Mouse (Mus musculus): ENCODE results near the gene Cox5a. TPM values are rescaled to one million over a fixed set of nuclear protein-coding genes. Genes with fewer than 3 reads are reported as not detected.

The Cox5a gene
- polyA plus RNA-seq, 1 experiment from 2014 or later, result 1,314 TPM

DNA sequence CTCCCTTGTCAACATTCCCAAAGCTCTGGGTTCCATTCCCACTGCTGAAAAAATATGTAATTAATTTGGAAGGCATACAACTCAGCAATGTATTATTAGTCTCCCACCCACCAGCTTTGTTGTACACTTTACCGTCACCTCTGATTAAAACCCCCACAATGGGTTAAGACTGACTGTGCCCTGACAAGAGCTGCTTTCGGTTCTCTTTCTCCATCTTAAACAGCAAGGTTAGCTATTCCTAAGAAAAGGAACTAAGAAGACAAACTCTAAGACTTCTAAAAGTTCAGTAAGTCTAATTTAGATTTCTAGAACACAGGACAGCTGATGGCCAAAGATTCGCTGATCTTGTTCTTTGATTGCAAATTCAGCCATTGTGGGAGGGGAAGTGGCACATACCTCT lies 36.1 kb downstream of the Cox5a start:
- TF ChIP-seq CTCF (IDR thresholded peaks at IDR 0.05; ENCODE audit: low read depth), result no peak
- Histone ChIP-seq H3K4me2 (ENCODE audit: low read length) (no peak overlapping the region), H3K27me3 (ENCODE audit: insufficient read depth, low read length) (no peaks in the 10 kb centered on the region), H3K9ac (ENCODE audit: low read depth, low read length) (no peak overlapping the region), H3K4me3 (replicated peaks; ENCODE audit: low read depth, low read length) (no peak overlapping the region), H3K36me3 (ENCODE audit: insufficient read depth, low read length) (no peaks in the 10 kb centered on the region), H3K4me1 (replicated peaks; ENCODE audit: insufficient read depth, low read length) (peaks cover 10% of the 10 kb centered on the region; the same call in 1 of the 2 replicates), H3K9me3 (replicated peaks; ENCODE audit: low read length) (no peaks in the 10 kb centered on the region), H3K27ac (no peak overlapping the region)
- 78% methylated on average over 3 of the region's 3 CpGs for WGBS
- no peak for ATAC-seq (replicated peaks; ENCODE audit: low FRiP score, low read depth)
- no peak for DNase-seq (ENCODE audit: low spot score)

DNA sequence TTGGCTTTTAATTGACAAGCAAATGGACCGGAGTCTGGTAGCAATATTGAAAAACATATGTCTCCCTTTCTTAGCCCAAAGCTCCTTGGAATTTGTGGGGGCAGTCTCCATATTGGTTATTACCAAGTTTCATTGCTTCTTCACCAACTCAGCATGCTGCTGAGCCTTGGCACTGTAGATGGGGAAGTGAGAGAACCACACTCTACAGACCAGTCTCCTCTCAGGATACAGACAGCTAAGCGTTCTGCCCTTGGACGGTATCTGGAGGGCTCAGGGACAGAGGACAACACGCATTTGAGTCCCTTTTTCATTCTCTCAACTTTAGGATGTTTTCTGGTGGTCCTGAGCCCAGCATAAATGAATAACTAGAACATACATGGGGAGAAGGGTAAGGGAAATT lies 37.6 kb downstream of the Cox5a start:
- no peaks in the 10 kb centered on the region for H3K36me3 ChIP-seq (ENCODE audit: insufficient read depth, low read length)
- WGBS, result 85% methylated on average over 4 of the region's 4 CpGs
- no peak overlapping the region for H3K4me2 ChIP-seq (ENCODE audit: low read length)
- H3K9me3 ChIP-seq (replicated peaks; ENCODE audit: low read length), result no peaks in the 10 kb centered on the region
- TF ChIP-seq CTCF (IDR thresholded peaks at IDR 0.05; ENCODE audit: low read depth), result no peak
- H3K4me3 ChIP-seq (replicated peaks; ENCODE audit: low read depth, low read length), result no peak overlapping the region
- DNase-seq (ENCODE audit: low spot score), result no peak
- H3K4me1 ChIP-seq (replicated peaks; ENCODE audit: insufficient read depth, low read length), result peaks cover 23% of the 10 kb centered on the region
- H3K9ac ChIP-seq (ENCODE audit: low read depth, low read length), result no peak overlapping the region
- H3K27ac ChIP-seq, result no peak overlapping the region
- H3K27me3 ChIP-seq (ENCODE audit: insufficient read depth, low read length), result no peaks in the 10 kb centered on the region
- ATAC-seq (replicated peaks; ENCODE audit: low FRiP score, low read depth), result no peak

DNA sequence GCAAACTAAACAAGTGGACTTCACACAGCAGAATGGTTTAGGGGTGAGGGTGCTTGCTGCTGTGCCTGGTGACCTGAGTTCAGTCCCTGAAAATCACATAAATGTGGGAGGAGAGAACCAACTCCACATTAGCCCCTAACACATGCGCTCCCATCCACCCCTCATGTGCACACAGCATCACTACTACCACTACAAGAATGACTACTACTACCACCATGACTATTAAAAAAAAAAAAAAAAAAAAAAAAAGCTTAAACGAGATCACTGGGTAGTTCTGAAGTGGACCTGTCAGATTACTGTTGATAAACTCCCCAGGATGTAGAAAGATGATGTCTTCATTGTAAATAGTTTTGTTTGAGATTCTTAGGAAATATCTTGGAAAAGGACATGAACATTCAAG lies 38.5 kb downstream of the Cox5a start:
- Histone ChIP-seq H3K36me3 (ENCODE audit: insufficient read depth, low read length) (no peaks in the 10 kb centered on the region), H3K9me3 (replicated peaks; ENCODE audit: low read length) (no peaks in the 10 kb centered on the region), H3K4me1 (replicated peaks; ENCODE audit: insufficient read depth, low read length) (peaks cover 26% of the 10 kb centered on the region), H3K27ac (no peak overlapping the region), H3K4me2 (ENCODE audit: low read length) (no peak overlapping the region), H3K27me3 (ENCODE audit: insufficient read depth, low read length) (no peaks in the 10 kb centered on the region), H3K4me3 (replicated peaks; ENCODE audit: low read depth, low read length) (no peak overlapping the region), H3K9ac (ENCODE audit: low read depth, low read length) (no peak overlapping the region)
- ATAC-seq (replicated peaks; ENCODE audit: low FRiP score, low read depth), result no peak
- TF ChIP-seq CTCF (IDR thresholded peaks at IDR 0.05; ENCODE audit: low read depth), result no peak
- DNase-seq (ENCODE audit: low spot score), result no peak
- WGBS, result 77% methylated on average over 2 of the region's 2 CpGs

DNA sequence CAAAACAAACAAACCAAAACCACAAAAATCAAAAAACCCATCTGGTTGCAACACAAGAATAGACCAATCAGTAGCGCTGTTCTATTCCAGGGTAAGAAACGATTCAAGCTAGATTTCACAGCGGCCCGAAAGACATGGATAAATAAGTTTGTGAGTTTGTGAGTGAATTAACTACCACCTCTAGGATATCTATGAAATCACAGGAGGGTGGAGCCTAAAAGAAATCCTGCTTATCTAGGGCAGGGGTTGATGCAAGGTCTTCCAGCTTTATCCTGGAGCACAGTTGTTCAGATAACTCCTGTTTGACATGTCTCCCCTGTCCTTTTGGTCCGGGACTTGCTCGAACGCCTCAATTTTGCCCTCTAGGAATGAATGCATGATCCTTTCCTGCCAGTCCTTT lies 39.2 kb downstream of the Cox5a start:
- Histone ChIP-seq H3K4me3 (replicated peaks; ENCODE audit: low read depth, low read length) (peak overlapping the region; percentile 55), H3K9ac (ENCODE audit: low read depth, low read length) (peak overlapping the region; percentile 52; the same call in 1 of the 2 replicates), H3K9me3 (replicated peaks; ENCODE audit: low read length) (no peaks in the 10 kb centered on the region), H3K4me1 (replicated peaks; ENCODE audit: insufficient read depth, low read length) (peaks cover 26% of the 10 kb centered on the region), H3K27ac (peak overlapping the region; percentile 81; the same call in 1 of the 2 replicates), H3K36me3 (ENCODE audit: insufficient read depth, low read length) (no peaks in the 10 kb centered on the region), H3K4me2 (ENCODE audit: low read length) (peak overlapping the region; percentile 73), H3K27me3 (ENCODE audit: insufficient read depth, low read length) (no peaks in the 10 kb centered on the region)
- DNase-seq (ENCODE audit: low spot score) (no peak), ATAC-seq (replicated peaks; ENCODE audit: low FRiP score, low read depth) (no peak)
- 30% methylated on average over 7 of the region's 7 CpGs for WGBS
- no peak for TF ChIP-seq CTCF (IDR thresholded peaks at IDR 0.05; ENCODE audit: low read depth)

DNA sequence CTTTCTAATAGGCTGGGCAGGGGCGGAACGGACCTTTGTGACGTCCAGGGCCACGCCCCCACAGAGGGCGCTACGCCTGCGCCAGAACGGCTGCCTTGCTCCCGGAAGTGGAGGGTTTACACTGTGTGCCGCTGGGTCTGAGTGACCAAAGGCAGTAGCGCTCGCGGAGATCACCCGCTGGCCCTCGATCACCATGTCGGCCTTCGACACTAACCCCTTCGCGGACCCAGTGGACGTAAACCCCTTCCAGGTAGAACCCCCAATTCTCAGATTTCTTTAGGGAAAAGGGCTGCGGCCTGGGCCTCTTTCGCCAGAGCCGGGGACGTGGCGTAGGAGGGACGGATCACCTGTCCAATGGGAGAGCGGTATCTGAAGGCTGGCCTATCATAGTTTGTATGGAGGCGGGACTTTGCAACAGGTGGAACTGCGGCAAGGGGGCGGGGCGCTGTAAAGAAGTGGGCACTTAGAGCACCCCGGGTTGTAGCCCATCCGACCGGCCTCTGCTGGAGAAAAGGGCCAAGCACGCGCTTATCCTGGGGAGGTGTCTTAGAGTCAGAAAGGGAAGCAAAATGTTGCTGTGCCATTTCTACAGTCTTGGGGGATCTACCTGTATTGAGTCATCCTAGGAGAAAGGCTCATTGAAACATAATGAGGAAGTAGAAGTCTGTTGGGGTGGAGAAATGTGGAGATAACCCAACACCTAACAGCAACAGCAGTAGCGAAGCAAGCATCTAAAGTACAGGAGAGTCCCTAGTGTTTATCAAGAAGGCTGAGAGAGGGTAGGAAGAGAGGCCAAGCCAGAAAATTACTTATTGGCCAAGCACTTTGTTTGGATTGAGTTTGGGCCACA lies 40.0 kb downstream of the Cox5a start, which contains the start of gene Scamp2:
Gene Scamp2, plus strand, starts transcription at position 83 of the 850 bp plus-strand sequence.
- WGBS, result 1% methylated on average over 37 of the region's 37 CpGs
- Histone ChIP-seq H3K9ac (ENCODE audit: low read depth, low read length) (peak within 1 kb of the TSS; percentile 52), H3K27ac (peak within 1 kb of the TSS; percentile 81), H3K36me3 (ENCODE audit: insufficient read depth, low read length) (no peaks in the 10 kb centered on the region), H3K9me3 (replicated peaks; ENCODE audit: low read length) (no peaks in the 10 kb centered on the region), H3K27me3 (ENCODE audit: insufficient read depth, low read length) (no peaks in the 10 kb centered on the region), H3K4me2 (ENCODE audit: low read length) (peak within 1 kb of the TSS; percentile 73), H3K4me3 (replicated peaks; ENCODE audit: low read depth, low read length) (peak within 1 kb of the TSS; percentile 55), H3K4me1 (replicated peaks; ENCODE audit: insufficient read depth, low read length) (peaks cover 34% of the 10 kb centered on the region)
- TF ChIP-seq CTCF (IDR thresholded peaks at IDR 0.05; ENCODE audit: low read depth), result peak; percentile 48
- ATAC-seq (replicated peaks; ENCODE audit: low FRiP score, low read depth), result peak; percentile 97
- DNase-seq (ENCODE audit: low spot score), result peak; percentile 98

DNA sequence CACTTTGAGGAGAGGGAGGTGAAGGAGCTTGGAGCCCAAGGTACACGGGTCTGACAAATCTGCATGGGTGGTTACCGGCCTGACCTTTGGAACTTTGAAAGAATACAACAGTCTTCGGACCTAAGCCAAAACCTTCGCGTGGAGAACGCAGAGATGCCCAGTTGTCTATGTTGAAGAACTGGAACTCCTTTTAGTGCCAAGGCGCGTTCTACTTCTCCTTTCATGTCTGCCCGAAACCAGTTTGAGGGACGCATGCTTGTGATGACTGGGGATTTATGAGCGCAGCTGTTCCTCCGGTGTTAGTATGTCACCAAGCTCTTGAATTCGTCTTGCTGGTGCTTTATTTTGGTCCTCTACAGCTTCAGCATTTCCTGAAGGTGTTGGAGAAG lies 40.6 kb downstream of the Cox5a start:
- DNase-seq (ENCODE audit: low spot score) (peak; percentile 25), ATAC-seq (replicated peaks; ENCODE audit: low FRiP score, low read depth) (0 out of 2 replicates have a peak, but pooled peaks have one; percentile 11)
- Histone ChIP-seq H3K4me2 (ENCODE audit: low read length) (peak overlapping the region; percentile 73), H3K4me3 (replicated peaks; ENCODE audit: low read depth, low read length) (peak overlapping the region; percentile 55), H3K27me3 (ENCODE audit: insufficient read depth, low read length) (no peaks in the 10 kb centered on the region), H3K4me1 (replicated peaks; ENCODE audit: insufficient read depth, low read length) (peaks cover 37% of the 10 kb centered on the region), H3K27ac (peak overlapping the region; percentile 81), H3K9ac (ENCODE audit: low read depth, low read length) (no peak overlapping the region), H3K36me3 (ENCODE audit: insufficient read depth, low read length) (no peaks in the 10 kb centered on the region), H3K9me3 (replicated peaks; ENCODE audit: low read length) (no peaks in the 10 kb centered on the region)
- 71% methylated on average over 13 of the region's 13 CpGs for WGBS
- TF ChIP-seq CTCF (IDR thresholded peaks at IDR 0.05; ENCODE audit: low read depth), result no peak
